Mouse (Mus musculus) cerebellum, adult 9-10 months (tissue): ENCODE results near the gene Nucb1.

Experiments
- DNase-seq: peaks from one replicate; pipeline ENCODE4 v3.0.0; 2022

The Nucb1 gene

GRCm38 (mm10) chr7:45461326-45461725 is 48.9 kb downstream of the Nucb1 start:
- DNase-seq, result no peak

GRCm38 (mm10) chr7:45460860-45461314 is 49.3 kb downstream of the Nucb1 start:
- peak; percentile 55 for DNase-seq

- peak; percentile 51 for DNase-seq
Measured at GRCm38 (mm10) chr7:45460377-45460776, 49.8 kb downstream of the Nucb1 start.

DNA sequence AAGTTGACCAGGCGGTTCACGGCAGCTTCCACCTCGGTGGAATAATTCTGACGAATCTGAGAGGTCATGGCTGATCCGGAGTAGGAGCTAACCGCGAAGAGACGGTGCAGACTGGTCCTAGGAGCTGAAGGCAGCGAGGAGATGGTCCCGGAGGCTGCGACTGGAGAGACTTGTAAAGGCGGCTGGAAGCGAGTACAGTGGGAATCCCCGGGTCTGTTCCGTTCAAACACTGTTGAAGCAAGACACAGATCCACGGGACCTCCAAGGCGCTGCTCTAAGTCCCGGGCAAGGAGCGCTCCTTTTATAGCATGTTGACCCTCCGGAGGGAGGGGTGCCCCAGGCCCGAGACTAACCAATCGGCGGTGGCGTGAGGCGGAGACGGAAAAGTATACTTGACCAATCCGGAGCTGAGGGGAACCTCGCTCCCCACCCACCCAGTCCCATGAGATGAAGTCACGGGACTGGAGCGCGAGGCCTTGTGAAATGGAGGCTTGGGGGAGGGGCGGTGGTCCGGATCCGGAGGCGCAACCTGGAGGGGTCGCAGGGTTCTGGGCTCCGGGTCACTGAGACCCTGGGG is 50.6 kb downstream of the Nucb1 start, which contains the start of gene Ftl1:
Gene Ftl1, minus strand, starts transcription at position 321 of the 577 bp plus-strand sequence.
- DNase-seq, result peak; percentile 99

- peak; percentile 82 for DNase-seq
Measured at GRCm38 (mm10) chr7:45458748-45459563, 51.2 kb downstream of the Nucb1 start.

GRCm38 (mm10) chr7:45457204-45458060 is 52.8 kb downstream of the Nucb1 start:
- DNase-seq, result no peak

DNA sequence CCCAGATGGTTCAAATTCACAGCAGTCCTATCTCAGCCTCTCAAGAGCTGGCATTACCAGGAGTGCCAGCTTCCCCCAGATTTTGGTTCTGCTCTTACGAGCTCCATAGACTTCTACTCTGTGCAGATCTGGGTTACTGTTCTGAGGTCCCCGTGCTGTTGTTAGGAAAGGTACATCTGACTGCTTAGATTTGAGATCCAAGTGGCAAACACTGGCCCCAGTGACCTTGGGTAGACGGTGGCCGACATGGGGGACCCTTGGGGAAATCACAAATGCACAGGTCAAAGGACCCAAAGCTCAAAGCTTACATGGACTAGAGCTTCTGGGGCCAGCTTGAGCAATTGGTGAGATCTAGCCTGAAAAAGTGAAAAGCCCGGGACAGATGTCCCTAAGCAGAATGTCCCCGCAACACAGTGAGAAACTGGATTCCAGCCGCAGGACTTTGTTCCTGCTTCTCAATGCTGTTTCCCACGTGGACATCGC is 53.4 kb downstream of the Nucb1 start:
- no peak for DNase-seq

DNA sequence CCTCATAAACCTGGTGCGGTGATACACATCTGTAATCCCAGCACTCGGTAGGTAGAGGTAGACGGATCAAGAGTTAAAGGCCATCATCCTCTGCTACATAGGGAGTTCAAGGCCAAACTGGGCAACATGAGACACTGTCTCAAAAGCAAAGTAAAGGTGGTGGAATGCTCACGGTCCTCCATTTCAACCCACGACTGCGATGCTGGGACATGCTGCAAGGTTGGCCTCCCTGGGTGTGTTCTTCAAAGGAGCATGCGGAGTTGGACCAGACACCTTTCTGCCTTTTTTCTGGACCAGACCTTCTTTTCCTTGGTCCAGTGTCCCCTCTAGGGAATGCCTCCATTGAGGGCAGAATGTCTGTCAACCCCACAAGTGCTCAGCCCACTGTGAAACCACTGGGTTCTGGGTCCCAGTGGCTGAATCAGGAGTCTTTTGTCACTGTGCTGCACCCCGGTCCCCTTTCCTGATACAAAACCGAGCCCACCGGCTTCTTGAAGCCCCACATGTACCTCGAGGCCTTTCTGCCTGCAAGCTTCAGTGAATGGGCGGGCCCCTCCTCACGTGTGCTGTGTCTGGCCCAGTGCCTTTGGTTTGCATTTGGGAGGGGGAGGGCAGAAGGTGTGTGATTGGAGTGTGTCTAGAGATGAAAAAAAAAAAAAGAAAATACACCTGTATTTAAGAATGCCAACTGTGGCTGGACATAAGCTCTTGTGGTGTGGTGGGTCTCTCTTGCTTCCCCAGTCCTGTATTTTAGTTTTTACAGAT is 54.1 kb downstream of the Nucb1 start:
- DNase-seq, result no peak

GRCm38 (mm10) chr7:45454971-45455370 is 55.2 kb downstream of the Nucb1 start:
- DNase-seq, result no peak

DNA sequence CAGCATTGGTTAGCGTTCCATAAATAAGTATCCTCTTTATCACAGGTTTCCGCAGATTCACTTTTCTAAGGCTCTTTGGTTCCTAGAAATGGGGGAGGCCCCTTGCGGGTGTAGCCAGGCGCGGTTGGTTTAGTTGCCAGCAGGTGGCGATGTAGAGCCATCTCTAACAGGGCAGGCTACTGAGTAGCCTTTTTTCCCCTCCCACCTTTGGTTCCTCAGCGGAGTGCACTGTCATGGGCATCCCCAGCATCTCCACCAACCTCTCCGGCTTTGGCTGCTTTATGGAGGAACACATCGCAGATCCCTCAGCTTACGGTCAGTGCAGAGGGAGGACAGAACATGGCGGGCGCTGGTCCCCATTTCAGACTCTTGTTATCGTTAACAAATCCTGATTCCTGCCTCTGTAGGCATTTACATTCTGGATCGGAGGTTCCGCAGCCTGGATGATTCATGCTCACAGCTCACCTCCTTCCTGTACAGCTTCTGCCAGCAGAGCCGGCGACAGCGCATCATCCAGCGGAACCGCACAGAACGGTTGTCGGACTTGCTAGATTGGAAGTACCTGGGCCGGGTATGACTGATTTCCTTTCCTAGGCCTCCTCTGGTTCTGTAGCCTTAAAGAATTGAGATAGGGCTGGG is 58.7 kb downstream of the Nucb1 start:
- peak; percentile 88 for DNase-seq

- no peak for DNase-seq
Measured at GRCm38 (mm10) chr7:45449974-45450373, 60.2 kb downstream of the Nucb1 start.

- no peak for DNase-seq
Measured at GRCm38 (mm10) chr7:45447325-45447990, 62.7 kb downstream of the Nucb1 start.

DNA sequence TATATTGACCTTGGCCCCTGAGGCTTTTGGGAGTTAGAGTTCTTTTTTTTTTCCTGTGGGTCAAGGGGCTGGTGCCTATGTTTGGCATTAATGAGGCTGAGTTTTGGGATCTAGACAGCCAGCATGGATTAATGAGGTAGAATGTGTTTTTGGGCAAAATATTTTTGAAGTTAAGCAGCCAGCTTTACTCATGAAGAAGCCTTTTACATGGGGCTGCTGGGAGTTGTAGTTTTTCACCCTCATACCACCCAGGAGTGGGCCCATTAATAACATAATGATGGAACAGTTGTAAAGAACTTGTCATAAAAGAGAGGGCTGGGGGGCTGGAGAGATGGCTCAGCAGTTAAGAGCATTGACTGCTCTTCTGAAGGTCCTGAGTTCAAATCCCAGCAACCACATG is 63.6 kb downstream of the Nucb1 start:
- DNase-seq, result no peak

GRCm38 (mm10) chr7:45443526-45444420 is 66.4 kb downstream of the Nucb1 start:
- DNase-seq, result no peak
